Mouse (Mus musculus) MEL (cell line): ENCODE data around the gene Smad1. TPM values are rescaled to one million over a fixed set of nuclear protein-coding genes. Genes with fewer than 3 reads are reported as not detected.

Experiments
- DNase-seq: peaks from one replicate; pipeline ENCODE4 v3.0.0; 2011; ENCODE audit warnings: low read depth, low spot score
- H3K27ac ChIP-seq: 2 replicates; pipeline ENCODE4 v1.5.1; 2012; ENCODE audit warnings: low read depth, mild to moderate bottlenecking, control low read depth, low read length, moderate library complexity; ENCODE audit not compliant: control insufficient read depth
- H3K27me3 ChIP-seq, 2 experiments: fragments of 150-350 bp in 1 of 2; sonication (generic) in 1 of 2; 2 replicates each; pipeline ENCODE4 v1.6.1; 2012; ENCODE audit warnings: low read length in 2 of 2, mild to moderate bottlenecking in 2 of 2, improper control_type of control experiment in 1 of 2, moderate library complexity in 1 of 2; ENCODE audit not compliant: insufficient read depth in 2 of 2, control insufficient read depth in 1 of 2
- H3K36me3 ChIP-seq, 2 experiments: 2 replicates each; pipeline ENCODE4 v1.6.1; 2012 to 2014; ENCODE audit warnings: low read length in 2 of 2, improper control_type of control experiment in 1 of 2, inconsistent platforms in 1 of 2, mild to moderate bottlenecking in 1 of 2; ENCODE audit not compliant: insufficient read depth in 2 of 2, control insufficient read depth in 1 of 2
- H3K4me1 ChIP-seq, 2 experiments: fragments of 150-350 bp in 1 of 2; sonication (generic) in 1 of 2; 2 replicates each; pipeline ENCODE4 v1.6.1; 2012; ENCODE audit warnings: low read length in 2 of 2, improper control_type of control experiment in 1 of 2, mild to moderate bottlenecking in 1 of 2; ENCODE audit not compliant: insufficient read depth in 2 of 2, control insufficient read depth in 1 of 2
- H3K4me3 ChIP-seq, 2 experiments: fragments of 150-350 bp in 1 of 2; sonication (generic) in 1 of 2; 2 replicates each; pipeline ENCODE4 v1.5.1; 2012; ENCODE audit warnings: low read depth in 2 of 2, low read length in 2 of 2, mild to moderate bottlenecking in 2 of 2, moderate library complexity in 2 of 2, control low read depth in 1 of 2, improper control_type of control experiment in 1 of 2; ENCODE audit not compliant: control insufficient read depth in 1 of 2, insufficient read depth in 1 of 2
- H3K79me2 ChIP-seq: 2 replicates; pipeline ENCODE4 v1.6.1; 2012; ENCODE audit warnings: mild to moderate bottlenecking, low read length, moderate library complexity; ENCODE audit not compliant: control insufficient read depth, poor library complexity, insufficient read depth
- H3K9ac ChIP-seq: 2 replicates; pipeline ENCODE4 v1.6.1; 2012; ENCODE audit warnings: low read depth, mild to moderate bottlenecking, control low read depth, low read length, moderate library complexity; ENCODE audit not compliant: control insufficient read depth, poor library complexity, severe bottlenecking
- H3K9me3 ChIP-seq: fragments of 150-350 bp; sonication (generic); replicated peaks from 2 replicates; pipeline ENCODE4 v1.6.1; 2012; ENCODE audit warnings: mild to moderate bottlenecking, low read length, improper control_type of control experiment, moderate library complexity; ENCODE audit not compliant: insufficient read depth
- CHD1 ChIP-seq: IDR thresholded peaks from 2 replicates; pipeline ENCODE4 v1.6.1; 2012; ENCODE audit warnings: low read depth, mild to moderate bottlenecking, inconsistent platforms, low read length, improper control_type of control experiment
- CHD2 ChIP-seq: IDR thresholded peaks from 2 replicates; pipeline ENCODE4 v1.6.1; 2011; ENCODE audit warnings: low read length, improper control_type of control experiment
- CTCF ChIP-seq, 3 experiments: IDR thresholded peaks in 2 of 3; conservative IDR thresholded peaks in 1 of 3; 2 replicates each; pipeline ENCODE4 v1.5.1; 2011 to 2012; ENCODE audit warnings: low read length in 3 of 3, low read depth in 2 of 3, mild to moderate bottlenecking in 2 of 3, improper control_type of control experiment in 1 of 3, inconsistent platforms in 1 of 3, mixed read lengths in 1 of 3, moderate library complexity in 1 of 3; ENCODE audit not compliant: control insufficient read depth in 1 of 3, insufficient read depth in 1 of 3, poor library complexity in 1 of 3, severe bottlenecking in 1 of 3
- E2F4 ChIP-seq: IDR thresholded peaks from 2 replicates; pipeline ENCODE4 v1.6.1; 2011; ENCODE audit warnings: low read depth, low read length, improper control_type of control experiment, borderline replicate concordance
- EP300 ChIP-seq, 2 experiments: IDR thresholded peaks; 2 replicates each; pipeline ENCODE4 v1.6.1; 2011; ENCODE audit warnings: improper control_type of control experiment in 2 of 2, low read length in 2 of 2, low read depth in 1 of 2, mild to moderate bottlenecking in 1 of 2
- ETS1 ChIP-seq: IDR thresholded peaks from 2 replicates; pipeline ENCODE4 v1.6.1; 2012; ENCODE audit warnings: low read depth, mild to moderate bottlenecking, inconsistent platforms, low read length, improper control_type of control experiment, moderate library complexity
- HCFC1 ChIP-seq: IDR thresholded peaks from 2 replicates; pipeline ENCODE4 v1.6.1; 2012; ENCODE audit warnings: low read depth, mild to moderate bottlenecking, inconsistent platforms, low read length, improper control_type of control experiment, moderate library complexity
- KAT2A ChIP-seq: conservative IDR thresholded peaks from 2 replicates; pipeline ENCODE4 v1.6.1; 2012; ENCODE audit warnings: low read depth, low read length, improper control_type of control experiment, inconsistent platforms
- MAZ ChIP-seq: IDR thresholded peaks from 2 replicates; pipeline ENCODE4 v1.6.1; 2012; ENCODE audit warnings: low read depth, mild to moderate bottlenecking, inconsistent platforms, low read length, improper control_type of control experiment
- MYC ChIP-seq: IDR thresholded peaks from 2 replicates; pipeline ENCODE4 v1.6.1; 2011; ENCODE audit warnings: low read depth, mild to moderate bottlenecking, low read length, improper control_type of control experiment, moderate library complexity
- POLR2A ChIP-seq, 2 experiments: IDR thresholded peaks; 2 replicates each; pipeline ENCODE4 v1.6.1; 2011 to 2012; ENCODE audit warnings: low read length in 2 of 2, mild to moderate bottlenecking in 2 of 2, control low read depth in 1 of 2, improper control_type of control experiment in 1 of 2, low read depth in 1 of 2, moderate library complexity in 1 of 2; ENCODE audit not compliant: control insufficient read depth in 1 of 2, insufficient read depth in 1 of 2, poor library complexity in 1 of 2
- SMC3 ChIP-seq: IDR thresholded peaks from 2 replicates; pipeline ENCODE4 v1.6.1; 2011; ENCODE audit warnings: low read depth, low read length, improper control_type of control experiment
- TBP ChIP-seq: IDR thresholded peaks from 2 replicates; pipeline ENCODE4 v1.8.0; 2011; ENCODE audit warnings: low read depth, low read length, improper control_type of control experiment
- UBTF ChIP-seq: IDR thresholded peaks from 2 replicates; pipeline ENCODE4 v1.6.1; 2012; ENCODE audit warnings: low read depth, mild to moderate bottlenecking, inconsistent platforms, low read length, improper control_type of control experiment, moderate library complexity, borderline replicate concordance; ENCODE audit not compliant: insufficient read depth
- ZC3H11A ChIP-seq: IDR thresholded peaks from 2 replicates; pipeline ENCODE4 v1.6.1; 2012; ENCODE audit warnings: low read depth, mild to moderate bottlenecking, inconsistent platforms, low read length, improper control_type of control experiment
- ZKSCAN1 ChIP-seq: IDR thresholded peaks from 2 replicates; pipeline ENCODE4 v1.6.1; 2012; ENCODE audit warnings: low read depth, mild to moderate bottlenecking, inconsistent platforms, low read length, improper control_type of control experiment, moderate library complexity
- ZMIZ1 ChIP-seq: IDR thresholded peaks from 2 replicates; pipeline ENCODE4 v1.6.1; 2012; ENCODE audit warnings: low read depth, mild to moderate bottlenecking, inconsistent platforms, low read length, improper control_type of control experiment, moderate library complexity
- polyA plus RNA-seq, 2 experiments: library from polyadenylated mRNA; stranded (reverse) in 1 of 2; unstranded in 1 of 2; fragments of >175 nt in 1 of 2; fragments of >200 nt in 1 of 2; gene quantifications; 2 replicates each; pipeline versions ENCODE4 v1.2.1 to v1.2.4; 2012; ENCODE audit warnings: low replicate concordance in 2 of 2, low read depth in 1 of 2; ENCODE audit not compliant: insufficient read length in 2 of 2, insufficient read depth in 1 of 2, missing spikeins in 1 of 2
- total RNA-seq: library from RNA; depleted of rRNA; stranded (reverse); fragments of 300-350 nt; gene quantifications from 2 replicates; pipeline ENCODE4 v1.2.3, GENCODE M21; 2012

Smad1 gene
- total and polyA plus RNA-seq, 3 experiments = 1.3 to 2.0 TPM; not detected in 1

DNA sequence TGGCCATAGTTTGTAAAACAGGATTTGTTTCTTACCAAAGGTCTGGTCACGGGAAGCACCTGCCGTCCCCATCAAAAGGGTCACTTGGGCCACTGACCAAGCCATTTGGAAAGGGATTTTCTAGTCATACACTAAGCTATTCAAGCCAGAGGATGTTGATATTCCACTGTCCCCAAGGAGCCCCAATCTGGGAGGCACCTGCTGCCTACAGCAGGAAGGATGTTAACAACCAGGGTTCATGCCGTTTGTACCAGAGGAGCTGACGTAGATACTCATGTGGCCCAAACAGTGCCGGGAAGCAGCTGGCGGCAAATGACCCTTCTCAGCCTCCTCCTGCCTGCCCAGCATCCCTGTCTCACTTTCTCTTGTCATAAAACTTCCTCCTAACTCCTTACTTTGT is 73.8 kb downstream of the Smad1 start:
- no peak overlapping the region for H3K9ac ChIP-seq
- no peak for DNase-seq
- no peak for TF ChIP-seq CTCF (IDR thresholded peaks at IDR 0.05 in 2 of 3, conservative IDR thresholded peaks at IDR 0.05 in 1 of 3; ENCODE audit: control insufficient read depth in 1 of 3, insufficient read depth in 1 of 3, low read depth in 2 of 3, low read length in 3 of 3, poor library complexity in 1 of 3, severe bottlenecking in 1 of 3)
- TF ChIP-seq UBTF = no peak
- TF ChIP-seq CHD1 = no peak
- TF ChIP-seq CHD2 = no peak
- TF ChIP-seq TBP = no peak
- no peak for TF ChIP-seq HCFC1
- no peak for TF ChIP-seq E2F4
- TF ChIP-seq EP300 (IDR thresholded peaks at IDR 0.05; ENCODE audit: low read depth in 1 of 2, low read length in 2 of 2) = no peak
- no peak for TF ChIP-seq ZKSCAN1
- TF ChIP-seq MYC = no peak
- no peak for TF ChIP-seq MAZ
- TF ChIP-seq ZMIZ1 = no peak
- TF ChIP-seq POLR2A (IDR thresholded peaks at IDR 0.05; ENCODE audit: control insufficient read depth in 1 of 2, insufficient read depth in 1 of 2, low read depth in 1 of 2, low read length in 2 of 2, poor library complexity in 1 of 2) = no peak
- TF ChIP-seq SMC3 = no peak
- TF ChIP-seq KAT2A = no peak
- no peak for TF ChIP-seq ZC3H11A
- TF ChIP-seq, all 39 proteins: peak for 0
- no peaks in the 10 kb centered on the region for H3K4me1 ChIP-seq
- H3K36me3 ChIP-seq = no peaks in the 10 kb centered on the region
- no peak overlapping the region for H3K27ac ChIP-seq
- H3K27me3 ChIP-seq = peaks cover 0 to 5% of the 10 kb centered on the region in 2 experiments; a peak in 2 of 4 replicates
- no peaks in the 10 kb centered on the region for H3K79me2 ChIP-seq
- no peak overlapping the region for H3K4me3 ChIP-seq
- no peaks in the 10 kb centered on the region for H3K9me3 ChIP-seq

DNA sequence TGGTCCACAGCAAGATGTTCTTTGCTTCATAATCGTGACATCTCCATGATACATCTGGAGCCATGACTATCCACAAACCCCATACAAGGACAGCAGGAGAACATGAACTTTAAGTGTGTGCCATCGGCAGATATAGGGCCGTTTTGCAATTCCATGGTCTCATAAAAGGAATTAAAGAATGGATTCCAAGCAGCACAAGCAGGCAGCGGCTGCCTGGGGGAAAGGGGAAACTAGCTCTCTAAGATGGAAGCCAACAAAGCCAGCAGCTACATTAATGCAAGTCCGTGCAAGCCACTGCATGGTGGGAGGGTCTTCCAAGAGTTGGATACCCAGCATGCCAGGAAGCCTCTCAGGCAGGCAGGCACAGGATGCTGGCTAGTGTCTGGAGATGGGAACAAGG is 74.4 kb downstream of the Smad1 start:
- H3K9me3 ChIP-seq = no peaks in the 10 kb centered on the region
- no peak overlapping the region for H3K9ac ChIP-seq
- TF ChIP-seq ETS1 = no peak
- TF ChIP-seq EP300 (IDR thresholded peaks at IDR 0.05; ENCODE audit: low read depth in 1 of 2, low read length in 2 of 2) = no peak
- DNase-seq = no peak
- no peak overlapping the region for H3K27ac ChIP-seq
- H3K27me3 ChIP-seq = peaks cover 0 to 5% of the 10 kb centered on the region in 2 experiments; a peak in 2 of 4 replicates
- no peak overlapping the region for H3K4me3 ChIP-seq
- no peaks in the 10 kb centered on the region for H3K79me2 ChIP-seq
- H3K4me1 ChIP-seq = no peaks in the 10 kb centered on the region
- no peaks in the 10 kb centered on the region for H3K36me3 ChIP-seq
